Mouse (Mus musculus) midbrain, embryonic 13.5 days (tissue): Measurements from ENCODE around the gene Ccdc9b. TPM values are rescaled to one million over a fixed set of nuclear protein-coding genes. Genes with fewer than 3 reads are reported as not detected.

Experiments used
- ATAC-seq: fragments of 200-750 bp; cut with Nextera tagmentation; 2 replicates; pipeline ENCODE4 v1.8.0; 2017; ENCODE audit warnings: mild to moderate bottlenecking, moderate TSS enrichment, moderate library complexity
- H3K27ac ChIP-seq: fragments of 300-500 bp; sonication (generic); 2 replicates; pipeline ENCODE4 v1.5.1; 2015; ENCODE audit warnings: inconsistent platforms, mild to moderate bottlenecking, moderate library complexity
- H3K27me3 ChIP-seq: fragments of 300-500 bp; sonication (generic); 2 replicates; pipeline ENCODE4 v1.6.1; 2015; ENCODE audit warnings: mild to moderate bottlenecking, inconsistent platforms
- H3K36me3 ChIP-seq: fragments of 300-500 bp; sonication (generic); 2 replicates; pipeline ENCODE4 v1.6.1; 2015; ENCODE audit warnings: mild to moderate bottlenecking, inconsistent platforms
- H3K4me1 ChIP-seq: fragments of 300-500 bp; sonication (generic); replicated peaks from 2 replicates; pipeline ENCODE4 v1.6.1; 2015; ENCODE audit warnings: inconsistent platforms
- H3K4me2 ChIP-seq: fragments of 300-500 bp; sonication (generic); replicated peaks from 2 replicates; pipeline ENCODE4 v1.6.1; 2015; ENCODE audit warnings: moderate library complexity, mild to moderate bottlenecking, inconsistent platforms
- H3K4me3 ChIP-seq: fragments of 300-500 bp; sonication (generic); replicated peaks from 2 replicates; pipeline ENCODE4 v1.5.1; 2015; ENCODE audit warnings: mild to moderate bottlenecking, inconsistent platforms
- H3K9ac ChIP-seq: fragments of 300-500 bp; sonication (generic); replicated peaks from 2 replicates; pipeline ENCODE4 v1.6.1; 2015; ENCODE audit warnings: mild to moderate bottlenecking, inconsistent platforms
- H3K9me3 ChIP-seq: fragments of 300-500 bp; sonication (generic); 2 replicates; pipeline ENCODE4 v1.6.1; 2016; ENCODE audit warnings: mild to moderate bottlenecking, inconsistent platforms
- WGBS: fragments of 180-500 bp; shearing (Covaris S2); methylation state at CpG from one replicate; pipeline ENCODE4 v1.1.7; 2015; 5-methylcytosine and 5-hydroxymethylcytosine counted together
- polyA plus RNA-seq: library from polyadenylated mRNA; unstranded; fragments of >200 nt; fragmentation: Nextera tagmentation; extraction: Ambion mirVana; gene quantifications from 2 replicates; pipeline ENCODE4 v1.2.1, GENCODE M21; 2015

Gene Ccdc9b
- polyA plus RNA-seq, 1 experiment from 2014 or later: 1.7 TPM

DNA sequence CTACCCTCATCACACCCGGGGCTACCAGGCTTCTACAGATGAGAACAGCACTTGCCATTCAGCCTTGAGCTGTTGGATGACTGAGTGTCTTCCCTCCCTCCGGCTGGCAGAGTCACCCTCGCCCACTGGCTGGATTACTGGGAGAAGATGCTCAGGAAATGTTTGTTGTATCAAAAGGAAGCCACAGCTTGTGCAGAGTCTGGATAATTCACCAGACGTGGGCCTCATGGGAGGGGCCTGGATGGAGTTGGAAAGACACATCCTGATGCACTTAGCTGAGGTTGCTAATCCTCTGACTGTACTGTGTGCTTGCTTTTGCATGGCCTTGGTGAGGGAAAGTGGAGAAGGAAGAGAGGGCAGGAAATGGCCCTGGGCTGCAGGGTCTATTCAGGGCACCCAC is 6.4 kb downstream of the Ccdc9b start:
- H3K9me3 ChIP-seq: no peaks in the 10 kb centered on the region
- H3K4me3 ChIP-seq: no peak overlapping the region
- H3K27ac ChIP-seq: no peak overlapping the region
- peaks cover 14% of the 10 kb centered on the region; the same call in 1 of the 2 replicates for H3K27me3 ChIP-seq
- H3K9ac ChIP-seq: no peak overlapping the region
- no peaks in the 10 kb centered on the region for H3K36me3 ChIP-seq
- H3K4me1 ChIP-seq: peaks cover 26% of the 10 kb centered on the region
- WGBS: 82% methylated on average over 4 of the region's 4 CpGs
- ATAC-seq: no peak
- H3K4me2 ChIP-seq: no peak overlapping the region

DNA sequence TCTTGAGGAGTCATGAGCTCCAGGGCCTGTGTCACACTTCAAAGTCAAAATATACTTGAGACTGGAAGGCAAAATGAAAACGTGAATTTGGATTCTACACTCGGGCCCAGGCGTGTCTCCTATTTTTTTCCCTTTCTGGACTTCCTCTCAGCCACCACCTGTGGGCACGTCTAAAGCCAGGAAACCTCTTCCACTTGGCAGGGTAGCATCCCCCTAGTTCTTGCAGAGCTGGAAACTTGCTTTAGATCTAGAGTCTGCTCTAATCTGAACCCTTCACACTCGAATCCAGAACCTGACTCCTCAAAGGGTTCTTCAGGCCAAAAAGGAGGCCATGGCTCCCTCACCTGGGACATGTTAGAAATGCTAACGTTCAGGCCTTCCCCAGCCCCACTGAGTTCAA is 7.1 kb downstream of the Ccdc9b start:
- H3K4me2 ChIP-seq: no peak overlapping the region
- ATAC-seq: no peak
- H3K27me3 ChIP-seq: peaks cover 11% of the 10 kb centered on the region; the same call in 1 of the 2 replicates
- no peaks in the 10 kb centered on the region for H3K9me3 ChIP-seq
- H3K4me1 ChIP-seq: peaks cover 21% of the 10 kb centered on the region
- no peak overlapping the region for H3K27ac ChIP-seq
- WGBS: 82% methylated on average over 6 of the region's 6 CpGs
- H3K36me3 ChIP-seq: no peaks in the 10 kb centered on the region
- H3K9ac ChIP-seq: no peak overlapping the region
- no peak overlapping the region for H3K4me3 ChIP-seq

DNA sequence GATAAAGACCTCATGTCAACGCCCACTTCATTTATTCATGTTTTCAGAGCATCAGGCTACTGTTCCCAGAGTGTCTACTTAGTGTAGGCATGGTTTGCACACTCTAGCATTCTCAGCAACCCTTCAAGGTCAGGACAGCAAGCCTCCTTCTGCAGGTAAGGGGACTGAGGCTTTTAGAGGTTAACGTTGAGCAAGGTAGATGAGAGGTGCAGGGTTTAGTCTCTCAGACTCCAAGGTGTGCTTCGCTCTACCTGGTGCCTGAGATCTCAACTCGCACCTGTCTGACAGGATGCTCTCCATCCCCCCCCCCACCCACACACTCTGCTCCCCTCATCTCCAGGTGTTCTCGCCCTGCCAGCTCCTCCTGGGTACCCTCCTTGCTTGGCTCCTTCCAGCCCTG is 8.3 kb downstream of the Ccdc9b start:
- ATAC-seq: no peak
- H3K9me3 ChIP-seq: no peaks in the 10 kb centered on the region
- H3K9ac ChIP-seq: no peak overlapping the region
- H3K4me3 ChIP-seq: no peak overlapping the region
- no peaks in the 10 kb centered on the region for H3K36me3 ChIP-seq
- H3K27ac ChIP-seq: no peak overlapping the region
- peaks cover 6% of the 10 kb centered on the region; the same call in 1 of the 2 replicates for H3K27me3 ChIP-seq
- H3K4me2 ChIP-seq: no peak overlapping the region
- H3K4me1 ChIP-seq: peaks cover 24% of the 10 kb centered on the region
- WGBS: 90% methylated on average over 5 of the region's 5 CpGs

DNA sequence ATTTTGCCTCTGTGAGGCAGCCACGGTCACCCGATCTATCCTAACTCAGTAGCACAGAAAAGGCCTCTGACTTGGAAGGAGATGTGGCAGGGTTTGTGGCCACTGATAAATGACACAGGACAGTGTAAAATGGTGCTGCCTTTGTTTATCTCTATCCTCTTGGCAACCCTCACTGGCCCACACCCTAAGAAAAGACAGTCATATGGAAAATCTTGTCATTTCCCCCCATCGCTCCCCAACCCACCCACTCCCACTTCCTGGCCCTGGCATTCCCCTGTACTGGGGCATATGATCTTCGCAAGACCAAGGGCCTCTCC is 9.7 kb downstream of the Ccdc9b start:
- no peak for ATAC-seq
- no peaks in the 10 kb centered on the region for H3K27me3 ChIP-seq
- no peaks in the 10 kb centered on the region for H3K36me3 ChIP-seq
- H3K4me3 ChIP-seq: no peak overlapping the region
- WGBS: 90% methylated on average over 4 of the region's 4 CpGs
- H3K9me3 ChIP-seq: no peaks in the 10 kb centered on the region
- no peak overlapping the region for H3K27ac ChIP-seq
- peak overlapping the region; percentile 32; the same call in 1 of the 2 replicates for H3K9ac ChIP-seq
- H3K4me1 ChIP-seq: peaks cover 38% of the 10 kb centered on the region
- no peak overlapping the region for H3K4me2 ChIP-seq

DNA sequence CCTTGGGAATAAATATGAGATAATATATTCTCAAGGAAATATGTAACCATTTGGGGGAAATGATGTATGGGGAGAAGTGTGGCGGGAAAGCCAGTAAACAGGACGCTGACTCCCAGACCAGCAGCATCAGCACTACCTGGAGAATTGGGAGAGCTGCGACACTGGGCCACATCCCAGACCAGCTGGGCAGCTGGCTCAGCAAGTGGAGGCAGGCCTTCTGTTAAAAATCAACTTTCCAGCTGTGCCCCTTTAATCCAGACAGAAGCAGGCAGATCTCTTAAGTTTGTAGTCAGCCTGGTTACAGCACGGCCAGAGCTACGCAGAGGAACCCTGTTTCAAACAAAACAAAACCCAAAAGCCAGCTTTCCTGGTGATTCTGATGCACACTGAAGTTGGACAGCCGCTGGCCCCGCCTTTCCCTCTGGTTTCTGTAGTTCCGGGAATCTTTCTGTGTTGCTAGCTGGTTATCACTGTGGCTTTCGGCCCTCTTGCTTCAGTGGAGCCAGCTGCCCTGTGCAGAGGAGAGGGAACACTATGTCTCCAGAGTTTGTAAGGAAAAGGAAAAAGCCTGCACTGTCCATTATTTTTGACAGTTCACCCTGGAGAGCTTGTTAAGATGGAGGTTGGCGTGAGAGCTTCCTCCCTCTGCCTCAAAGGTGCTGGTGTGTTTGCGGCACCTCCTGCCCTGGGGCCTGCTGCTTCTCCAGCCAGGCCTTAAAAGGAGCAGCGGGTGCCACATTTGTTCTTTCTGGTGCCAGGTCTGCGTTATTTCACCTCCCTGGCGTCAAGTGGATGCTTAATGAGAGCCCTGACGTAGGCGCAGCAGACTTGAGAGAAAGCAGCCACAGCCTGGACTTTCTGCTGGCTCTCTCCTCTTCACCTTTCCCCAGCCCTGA is 10.3 kb downstream of the Ccdc9b start:
- no peak overlapping the region for H3K4me2 ChIP-seq
- no peaks in the 10 kb centered on the region for H3K27me3 ChIP-seq
- no peaks in the 10 kb centered on the region for H3K36me3 ChIP-seq
- no peaks in the 10 kb centered on the region for H3K9me3 ChIP-seq
- WGBS: 69% methylated on average over 16 of the region's 16 CpGs
- no peak for ATAC-seq
- no peak overlapping the region for H3K4me3 ChIP-seq
- H3K9ac ChIP-seq: peak overlapping the region; percentile 32; the same call in 1 of the 2 replicates
- H3K4me1 ChIP-seq: peaks cover 44% of the 10 kb centered on the region
- no peak overlapping the region for H3K27ac ChIP-seq

DNA sequence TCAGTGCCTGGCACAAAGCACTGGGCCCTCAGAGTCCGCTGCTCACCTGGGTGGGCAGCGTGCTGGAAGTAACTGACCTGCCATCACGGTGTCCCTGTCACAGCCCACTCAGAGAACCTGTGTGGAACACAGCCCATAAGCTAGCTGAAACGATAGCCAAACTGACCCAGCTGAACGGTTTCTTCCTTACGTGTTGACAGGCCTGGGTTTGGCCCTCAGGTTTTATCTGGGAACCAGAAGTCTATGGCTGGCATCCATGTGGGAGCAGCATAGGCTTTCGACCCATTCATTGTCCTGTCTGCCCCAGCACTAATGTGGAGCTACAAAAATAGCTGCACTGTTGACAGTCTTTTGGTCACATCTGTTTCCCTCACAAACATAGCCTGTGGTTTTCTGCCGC is 12.0 kb downstream of the Ccdc9b start:
- Histone ChIP-seq H3K4me2 (no peak overlapping the region), H3K4me1 (peaks cover 51% of the 10 kb centered on the region), H3K4me3 (no peak overlapping the region), H3K27me3 (no peaks in the 10 kb centered on the region), H3K36me3 (no peaks in the 10 kb centered on the region), H3K9ac (no peak overlapping the region), H3K27ac (0 out of 2 replicates have a peak overlapping the region, but pooled peaks have one; percentile 30), H3K9me3 (no peaks in the 10 kb centered on the region)
- 80% methylated on average over 8 of the region's 8 CpGs for WGBS
- ATAC-seq: no peak

DNA sequence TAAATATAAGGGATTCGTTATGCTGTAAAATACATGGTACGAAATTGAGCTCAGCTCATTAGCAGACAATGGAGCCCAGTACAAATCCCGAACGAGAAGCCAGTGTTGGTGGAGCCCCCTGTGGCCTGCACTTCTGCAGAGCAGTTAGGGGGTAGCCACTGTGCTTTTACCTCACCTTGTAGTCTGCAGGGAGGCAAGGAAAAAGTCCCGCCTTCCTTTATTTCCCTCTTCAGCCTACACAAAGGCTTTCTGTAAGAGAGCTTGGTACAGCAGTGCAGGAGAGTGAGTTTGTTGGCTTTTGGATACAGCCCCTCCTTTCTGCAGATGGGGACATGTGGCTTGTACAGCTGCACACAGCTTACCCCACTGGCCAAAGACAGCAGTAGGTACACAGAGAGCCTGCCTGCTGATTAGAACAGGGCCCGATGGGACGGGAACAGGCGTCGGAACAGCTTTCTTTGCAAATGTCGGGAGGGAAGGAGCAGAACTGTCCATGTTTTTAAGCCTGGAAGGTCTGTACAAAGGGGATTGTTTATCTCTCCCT is 13.0 kb downstream of the Ccdc9b start:
- H3K27me3 ChIP-seq: peaks cover 5% of the 10 kb centered on the region
- peaks cover 59% of the 10 kb centered on the region for H3K4me1 ChIP-seq
- 17% methylated on average over 10 of the region's 10 CpGs for WGBS
- H3K9me3 ChIP-seq: no peaks in the 10 kb centered on the region
- peak overlapping the region; percentile 54; the same call in 1 of the 2 replicates for H3K9ac ChIP-seq
- H3K27ac ChIP-seq: peak overlapping the region; percentile 53
- 0 out of 2 replicates have a peak overlapping the region, but pooled peaks have one; percentile 3 for H3K4me3 ChIP-seq
- peak overlapping the region; percentile 40 for H3K4me2 ChIP-seq
- no peak for ATAC-seq
- no peaks in the 10 kb centered on the region for H3K36me3 ChIP-seq

DNA sequence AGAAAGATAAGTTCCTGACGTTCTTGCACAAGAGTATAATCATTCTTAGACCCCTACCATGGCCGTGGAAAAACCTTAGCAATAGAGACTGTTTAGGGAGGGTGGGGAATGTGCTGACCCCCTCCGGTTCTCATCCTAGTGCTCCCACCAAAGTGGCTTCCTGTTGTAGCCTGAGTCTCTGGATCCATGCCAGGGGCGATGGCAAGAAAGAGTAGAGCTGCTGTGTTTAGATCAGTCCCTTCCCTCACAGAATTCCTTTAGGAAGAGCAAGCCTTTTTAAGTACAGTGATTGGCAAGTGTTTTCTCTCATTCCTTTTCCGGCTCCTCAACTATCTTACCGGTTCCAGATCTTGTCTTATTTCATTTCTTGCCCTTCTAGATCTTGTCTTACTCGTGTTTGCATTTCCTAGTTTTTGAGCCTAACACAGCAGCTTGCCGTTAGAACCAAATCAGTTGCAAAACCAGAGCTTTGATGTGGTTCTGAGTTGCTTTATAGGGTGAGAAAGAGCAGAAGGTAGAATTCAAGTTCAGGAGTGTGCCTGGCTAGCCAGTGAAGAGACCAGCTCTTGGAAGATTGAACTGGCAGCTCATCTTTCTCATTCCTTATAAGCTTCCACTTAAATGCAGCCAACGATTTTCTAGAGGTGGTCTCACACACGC is 15.0 kb downstream of the Ccdc9b start:
- no peaks in the 10 kb centered on the region for H3K9me3 ChIP-seq
- H3K4me1 ChIP-seq: peaks cover 59% of the 10 kb centered on the region
- WGBS: 37% methylated on average over 10 of the region's 10 CpGs
- no peak for ATAC-seq
- peak overlapping the region; percentile 83 for H3K4me2 ChIP-seq
- H3K36me3 ChIP-seq: no peaks in the 10 kb centered on the region
- H3K27me3 ChIP-seq: peaks cover 20% of the 10 kb centered on the region
- no peak overlapping the region for H3K27ac ChIP-seq
- peak overlapping the region; percentile 73 for H3K4me3 ChIP-seq
- H3K9ac ChIP-seq: peak overlapping the region; percentile 92

DNA sequence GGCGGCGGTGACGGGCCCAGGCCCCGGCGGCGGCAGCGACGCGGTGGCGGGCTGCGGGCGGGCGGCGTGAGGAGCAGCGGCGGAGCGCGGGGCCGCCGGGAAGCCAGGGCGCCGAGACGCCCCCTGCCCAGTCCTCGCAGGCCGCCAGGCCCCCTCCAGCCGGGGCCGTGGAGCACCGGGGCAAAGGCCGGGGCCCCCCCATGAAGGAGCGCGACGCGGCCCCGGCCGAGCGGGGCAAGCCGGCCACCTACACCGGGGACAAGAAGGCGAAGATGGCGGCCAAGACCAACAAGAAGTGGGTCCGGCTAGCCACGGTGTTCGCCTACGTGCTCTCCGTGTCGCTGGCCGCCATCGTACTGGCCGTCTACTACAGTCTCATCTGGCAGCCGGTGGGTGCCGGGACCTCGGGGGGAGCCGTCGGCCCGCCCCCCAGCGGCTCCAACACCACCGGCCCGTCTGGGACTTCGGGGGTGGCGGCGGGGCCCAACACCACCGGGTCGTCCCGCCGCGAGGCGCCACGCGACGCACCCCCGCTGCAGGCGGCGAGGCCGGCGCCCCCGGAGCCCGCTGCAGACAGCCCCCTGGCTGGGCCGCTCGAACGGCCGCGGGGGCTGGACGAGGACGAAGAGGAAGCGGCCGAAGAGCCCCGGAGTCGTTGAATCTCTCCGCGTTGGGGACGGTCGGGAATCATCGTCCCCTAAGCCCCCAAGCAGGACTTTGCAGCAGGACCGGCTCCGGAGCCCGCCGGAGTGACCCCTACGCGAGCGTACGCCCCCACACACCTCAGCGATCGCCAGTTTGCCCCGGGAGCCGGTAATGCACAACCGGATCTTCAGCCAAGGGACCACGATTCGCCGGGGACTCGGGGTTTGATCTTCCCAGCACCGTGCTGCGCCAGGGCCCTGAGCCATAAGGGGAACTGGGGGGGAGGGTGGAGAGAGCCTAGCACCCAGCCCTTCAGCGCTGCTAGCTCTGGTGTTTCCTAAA is 16.3 kb downstream of the Ccdc9b start:
- WGBS: under 1% methylated on average over 87 of the region's 113 CpGs
- H3K4me1 ChIP-seq: peaks cover 52% of the 10 kb centered on the region

DNA sequence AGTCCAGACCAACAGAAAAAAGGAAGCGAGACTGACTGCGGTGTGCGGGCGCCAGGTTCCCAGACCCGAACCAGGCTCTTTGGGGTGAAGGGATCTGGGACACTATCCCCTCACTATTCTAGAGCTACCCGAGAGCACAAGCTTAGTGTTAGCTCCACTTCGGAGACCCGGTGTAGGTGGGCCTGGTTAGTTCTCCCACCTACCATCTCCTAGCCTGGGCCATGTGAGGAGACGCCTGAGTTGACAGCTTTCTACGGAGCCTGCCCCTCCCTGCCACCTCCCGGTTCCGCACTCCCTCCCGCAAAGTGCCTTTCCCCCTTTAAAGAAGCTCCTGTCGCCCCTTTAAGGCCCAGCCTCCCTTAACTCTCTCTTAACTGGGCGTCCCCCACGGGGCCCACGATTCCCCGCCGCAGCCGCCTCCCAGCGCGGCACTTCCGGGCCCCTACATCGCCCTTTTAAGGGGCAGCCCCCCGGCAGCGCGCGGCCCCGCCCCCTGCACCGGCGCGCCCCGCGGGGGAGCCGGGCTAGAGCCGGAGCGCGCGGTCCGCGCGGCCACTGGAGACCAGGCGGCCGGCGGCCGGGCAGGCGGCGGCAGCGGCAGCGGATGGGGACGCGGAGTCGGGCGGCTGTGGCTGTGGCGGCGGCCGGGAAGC is 17.1 kb downstream of the Ccdc9b start, which contains the start of gene Inafm2:
Gene Inafm2, plus strand, starts transcription at position 527 of the 653 bp plus-strand sequence.
- H3K9ac ChIP-seq: peak within 1 kb of the TSS; percentile 92
- H3K27ac ChIP-seq: peak within 1 kb of the TSS; percentile 77
- peak within 1 kb of the TSS; percentile 73 for H3K4me3 ChIP-seq
- peaks cover 50% of the 10 kb centered on the region for H3K4me1 ChIP-seq
- peaks cover 28% of the 10 kb centered on the region for H3K27me3 ChIP-seq
- H3K36me3 ChIP-seq: no peaks in the 10 kb centered on the region
- peak; percentile 91 for ATAC-seq
- WGBS: under 1% methylated on average over 55 of the region's 57 CpGs
- H3K4me2 ChIP-seq: peak within 1 kb of the TSS; percentile 83
- no peaks in the 10 kb centered on the region for H3K9me3 ChIP-seq

More for the DNA sequence above, 16.3 kb downstream of the Ccdc9b start:
- Histone ChIP-seq H3K4me2 (peak overlapping the region; percentile 83), H3K27ac (peak overlapping the region; percentile 77), H3K9me3 (no peaks in the 10 kb centered on the region), H3K27me3 (peaks cover 28% of the 10 kb centered on the region), H3K9ac (peak overlapping the region; percentile 92), H3K36me3 (no peaks in the 10 kb centered on the region), H3K4me3 (peak overlapping the region; percentile 73)
- ATAC-seq: peak; percentile 62

DNA sequence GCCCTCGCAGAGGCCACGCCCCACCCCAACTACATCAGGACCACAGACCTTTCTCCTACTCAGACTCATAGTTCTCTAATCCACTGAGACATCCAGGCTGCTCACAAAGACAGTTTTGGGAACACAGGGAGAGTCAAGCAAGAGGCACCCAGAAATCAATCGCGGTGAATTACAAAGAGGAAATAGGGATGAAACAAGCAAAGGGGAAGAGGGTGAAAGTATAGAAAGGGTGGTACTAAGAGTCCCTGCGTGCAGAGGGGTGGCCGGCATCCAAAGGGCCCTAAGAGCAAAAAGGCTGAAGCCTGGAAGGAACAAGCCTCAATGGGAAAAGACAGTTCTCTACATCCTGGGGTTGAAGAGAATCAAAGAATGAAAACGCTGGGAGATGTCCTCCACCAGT is 17.8 kb downstream of the Ccdc9b start:
- peak overlapping the region; percentile 92; the same call in 1 of the 2 replicates for H3K9ac ChIP-seq
- 8% methylated on average over 7 of the region's 7 CpGs for WGBS
- H3K27me3 ChIP-seq: peaks cover 28% of the 10 kb centered on the region
- no peaks in the 10 kb centered on the region for H3K36me3 ChIP-seq
- H3K4me3 ChIP-seq: peak overlapping the region; percentile 73
- H3K27ac ChIP-seq: no peak overlapping the region
- no peak for ATAC-seq
- H3K4me1 ChIP-seq: peaks cover 42% of the 10 kb centered on the region
- H3K9me3 ChIP-seq: no peaks in the 10 kb centered on the region
- peak overlapping the region; percentile 83 for H3K4me2 ChIP-seq
